Mouse (Mus musculus): ENCODE measurements around the gene Sacm1l. TPM values are rescaled to one million over a fixed set of nuclear protein-coding genes. Genes with fewer than 3 reads are reported as not detected.

Gene Sacm1l
- polyA plus RNA-seq, 1 experiment from 2014 or later: 65.2 TPM

- ATAC-seq: peak; percentile 58
- ChIA-PET CTCF (interaction anchor here (1.2 to 7.0 kb wide), 3 partner anchors 9 to 15 kb away, joined by 3 to 54 read pairs (median 25); partner anchors contain the start of gene Limd1), POLR2A (interaction anchor here (1.2 kb wide), 2 partner anchors 10 to 315 kb away, joined by 3 to 4 read pairs; no protein-coding TSS in a partner anchor)
- TF ChIP-seq CTCF (IDR thresholded peaks at IDR 0.05): no peak
- no peaks in the 10 kb centered on the region for H3K27me3 ChIP-seq
- DNase-seq (ENCODE audit: low read depth, low spot score): no peak
- in situ Hi-C loops (cut with MboI; ENCODE audit: low pct_unique_long_range_greater_than_20kb): loop anchor here (25.0 kb wide), 1 partner anchor 853 kb away; no protein-coding TSS in a partner anchor
These were observed 39.7 kb upstream of the Sacm1l start for GRCm38 (mm10) chr9:123489727-123490343.

DNA sequence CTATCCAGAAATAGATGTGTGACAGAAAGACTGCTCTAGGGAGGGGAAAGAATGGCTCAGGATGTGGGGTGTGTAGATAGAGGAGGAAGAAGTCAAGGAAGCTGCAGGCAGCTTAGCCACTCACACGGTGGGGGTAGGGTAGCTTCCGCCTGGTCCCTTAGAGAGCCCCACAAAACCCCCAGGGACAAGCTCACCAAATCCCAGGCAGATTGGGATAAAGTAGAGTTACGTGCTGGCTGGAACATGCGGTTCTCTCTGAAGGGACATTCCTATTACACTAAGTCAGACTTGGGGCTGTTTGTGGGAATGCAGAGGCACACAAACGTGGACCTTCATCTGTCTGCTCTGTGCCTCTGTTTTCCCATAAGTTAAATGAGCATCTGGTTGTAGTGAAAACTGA is 38.6 kb upstream of the Sacm1l start:
- TF ChIP-seq CTCF (IDR thresholded peaks at IDR 0.05): no peak
- CTCF ChIA-PET: interaction anchor here (0.9 to 7.0 kb wide), 3 partner anchors 13 to 17 kb away, joined by 3 to 54 read pairs (median 25); partner anchors contain the start of gene Limd1
- H3K27me3 ChIP-seq: no peaks in the 10 kb centered on the region
- in situ Hi-C loops (cut with MboI; ENCODE audit: low pct_unique_long_range_greater_than_20kb): loop anchor here (25.0 kb wide), 1 partner anchor 854 kb away; no protein-coding TSS in a partner anchor
- ATAC-seq: peak; percentile 36
- POLR2A ChIA-PET: interaction anchor here (1.2 to 2.3 kb wide), 2 partner anchors 11 to 316 kb away, joined by 4 to 14 read pairs; partner anchors contain the start of gene Limd1
- no peak for DNase-seq (ENCODE audit: low read depth, low spot score)

GRCm38 (mm10) chr9:123491917-123492585 is 37.5 kb upstream of the Sacm1l start:
- TF ChIP-seq CTCF (IDR thresholded peaks at IDR 0.05): no peak
- in situ Hi-C loops (cut with MboI; ENCODE audit: low pct_unique_long_range_greater_than_20kb): loop anchor here (25.0 kb wide), 1 partner anchor 855 kb away; no protein-coding TSS in a partner anchor
- ChIA-PET CTCF (interaction anchor here (6.4 to 7.0 kb wide), 2 partner anchors 13 to 14 kb away, joined by 25 to 54 read pairs; partner anchors contain the start of gene Limd1), POLR2A (interaction anchor here (2.3 kb wide), 1 partner anchor 12 kb away, joined by 14 read pairs; the partner anchor contains the start of gene Limd1)
- ATAC-seq (peak; percentile 69), DNase-seq (ENCODE audit: low read depth, low spot score) (no peak)
- H3K27me3 ChIP-seq: no peaks in the 10 kb centered on the region

DNA sequence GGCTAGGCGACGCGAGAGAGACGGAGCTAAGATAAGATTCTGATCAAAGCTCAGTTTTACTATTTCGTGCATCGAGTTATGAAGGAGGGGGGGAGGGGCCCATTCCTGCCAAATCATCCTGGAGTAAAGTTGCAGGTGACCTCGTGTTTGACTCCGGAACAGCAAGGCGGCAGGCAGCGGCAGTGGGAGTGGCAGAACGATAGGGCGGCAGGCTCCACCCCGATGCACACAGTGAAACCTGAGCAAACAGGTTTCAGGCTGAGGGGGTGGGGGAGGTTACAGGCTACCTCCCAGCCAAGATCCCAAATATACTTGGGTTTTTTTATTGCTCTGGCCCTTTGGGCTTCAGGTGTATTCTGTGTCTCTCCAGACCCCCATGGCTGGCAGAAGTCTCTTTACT is 32.9 kb upstream of the Sacm1l start:
- ChIA-PET POLR2A (no interaction called here), CTCF (no interaction called here)
- no peak for TF ChIP-seq CTCF (IDR thresholded peaks at IDR 0.05)
- no peak for ATAC-seq
- DNase-seq (ENCODE audit: low read depth, low spot score): no peak
- H3K27me3 ChIP-seq: no peaks in the 10 kb centered on the region
- in situ Hi-C loops (cut with MboI; ENCODE audit: low pct_unique_long_range_greater_than_20kb): loop anchor here (25.0 kb wide), 1 partner anchor 859 kb away; no protein-coding TSS in a partner anchor

GRCm38 (mm10) chr9:123497906-123498305 is 31.7 kb upstream of the Sacm1l start:
- TF ChIP-seq CTCF (IDR thresholded peaks at IDR 0.05): no peak
- POLR2A ChIA-PET: no interaction called here
- DNase-seq (ENCODE audit: low read depth, low spot score) (no peak), ATAC-seq (no peak)
- CTCF ChIA-PET: no interaction called here
- in situ Hi-C loops (cut with MboI; ENCODE audit: low pct_unique_long_range_greater_than_20kb): loop anchor here (25.0 kb wide), 1 partner anchor 861 kb away; no protein-coding TSS in a partner anchor
- no peaks in the 10 kb centered on the region for H3K27me3 ChIP-seq

DNA sequence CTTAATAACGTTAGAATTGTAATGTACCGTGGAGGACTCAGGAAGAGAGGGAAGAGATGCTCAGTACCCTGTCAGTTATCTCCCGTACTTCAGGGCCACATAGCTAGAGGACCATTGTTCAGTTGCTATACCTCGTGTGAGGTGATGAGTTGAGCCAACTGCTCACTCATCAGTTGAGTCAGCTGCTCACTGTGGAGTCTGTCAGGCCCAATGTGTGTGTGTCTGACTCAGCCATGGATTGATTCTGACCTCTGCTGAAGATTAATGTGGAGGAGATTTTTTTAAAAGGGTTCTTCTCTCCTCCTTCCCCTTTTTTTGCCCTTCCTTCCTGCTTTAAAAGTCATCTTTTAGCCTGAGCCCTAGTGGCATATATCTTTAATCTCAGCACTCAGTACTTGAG is 29.1 kb upstream of the Sacm1l start:
- in situ Hi-C loops (cut with MboI; ENCODE audit: low pct_unique_long_range_greater_than_20kb): no loop called here
- no peak for TF ChIP-seq CTCF (IDR thresholded peaks at IDR 0.05)
- POLR2A ChIA-PET: interaction anchor here (0.7 kb wide), 1 partner anchor 11 kb away, joined by 3 read pairs; no protein-coding TSS in a partner anchor
- CTCF ChIA-PET: interaction anchor here (1.6 kb wide), 1 partner anchor 17 kb away, joined by 7 read pairs; no protein-coding TSS in a partner anchor
- ATAC-seq (no peak), DNase-seq (ENCODE audit: low read depth, low spot score) (no peak)
- no peaks in the 10 kb centered on the region for H3K27me3 ChIP-seq

- in situ Hi-C loops (cut with MboI; ENCODE audit: low pct_unique_long_range_greater_than_20kb): no loop called here
- no peaks in the 10 kb centered on the region for H3K27me3 ChIP-seq
- POLR2A ChIA-PET: no interaction called here
- peak; percentile 34 for ATAC-seq
- no peak for TF ChIP-seq CTCF (IDR thresholded peaks at IDR 0.05)
- peak; percentile 65 for DNase-seq (ENCODE audit: low read depth, low spot score)
- CTCF ChIA-PET: interaction anchor here (0.9 to 6.5 kb wide), 13 partner anchors 9 to 58 kb away, joined by 3 to 54 read pairs (median 5); partner anchors contain the start of genes Limd1 and Sacm1l
These were observed 26.3 kb upstream of the Sacm1l start for GRCm38 (mm10) chr9:123503171-123503834.

GRCm38 (mm10) chr9:123504325-123504724 is 25.2 kb upstream of the Sacm1l start:
- ATAC-seq (peak; percentile 79), DNase-seq (ENCODE audit: low read depth, low spot score) (no peak)
- ChIA-PET POLR2A (interaction anchor here (1.2 kb wide), 1 partner anchor 25 kb away, joined by 4 read pairs; the partner anchor contains the start of gene Sacm1l), CTCF (interaction anchor here (0.8 to 6.5 kb wide), 16 partner anchors 9 to 110 kb away, joined by 3 to 54 read pairs (median 6); partner anchors contain the start of genes Limd1 and Sacm1l)
- H3K27me3 ChIP-seq: no peaks in the 10 kb centered on the region
- peak; percentile 91 for TF ChIP-seq CTCF (IDR thresholded peaks at IDR 0.05)
- in situ Hi-C loops (cut with MboI; ENCODE audit: low pct_unique_long_range_greater_than_20kb): no loop called here

DNA sequence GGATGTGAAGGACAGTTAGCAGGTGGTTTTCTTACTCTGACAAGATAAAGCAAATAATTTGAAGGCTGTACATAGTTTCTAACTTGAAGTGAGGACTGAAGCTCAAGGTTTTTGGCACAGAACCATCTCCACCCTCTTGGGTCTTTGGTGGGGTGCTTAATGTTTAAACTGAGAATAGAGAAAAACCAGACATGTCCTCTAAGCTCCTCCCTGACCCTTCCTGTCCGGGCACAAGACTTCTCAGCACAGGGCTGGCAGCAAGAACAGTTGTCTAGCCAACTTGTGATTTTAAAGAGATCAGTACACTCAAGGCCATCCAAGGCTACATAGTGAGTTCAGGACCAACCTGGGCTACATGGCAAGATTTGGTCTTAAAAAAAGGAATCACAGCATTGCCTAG is 24.0 kb upstream of the Sacm1l start:
- POLR2A ChIA-PET: interaction anchor here (0.9 kb wide), 1 partner anchor 24 kb away, joined by 4 read pairs; the partner anchor contains the start of gene Sacm1l
- no peak for TF ChIP-seq CTCF (IDR thresholded peaks at IDR 0.05)
- ATAC-seq (no peak), DNase-seq (ENCODE audit: low read depth, low spot score) (no peak)
- in situ Hi-C loops (cut with MboI; ENCODE audit: low pct_unique_long_range_greater_than_20kb): no loop called here
- H3K27me3 ChIP-seq: no peaks in the 10 kb centered on the region
- CTCF ChIA-PET: interaction anchor here (0.6 to 6.5 kb wide), 8 partner anchors 13 to 55 kb away, joined by 3 to 54 read pairs (median 15); partner anchors contain the start of genes Limd1 and Sacm1l
